Mouse (Mus musculus) CD4-positive, CD25-positive, alpha-beta regulatory T cell, adult 9 weeks (primary cell): Measurements from ENCODE around the gene Cyb5r3. TPM values are rescaled to one million over a fixed set of nuclear protein-coding genes. Genes with fewer than 3 reads are reported as not detected.

Experiments used
- polyA plus RNA-seq: library from polyadenylated mRNA; unstranded; fragments of 100-300 nt; shearing (Covaris generic); gene quantifications from one replicate; pipeline ENCODE4 v1.2.1, GENCODE M21; 2017

Gene Cyb5r3
- polyA plus RNA-seq = 115 TPM

DNA sequence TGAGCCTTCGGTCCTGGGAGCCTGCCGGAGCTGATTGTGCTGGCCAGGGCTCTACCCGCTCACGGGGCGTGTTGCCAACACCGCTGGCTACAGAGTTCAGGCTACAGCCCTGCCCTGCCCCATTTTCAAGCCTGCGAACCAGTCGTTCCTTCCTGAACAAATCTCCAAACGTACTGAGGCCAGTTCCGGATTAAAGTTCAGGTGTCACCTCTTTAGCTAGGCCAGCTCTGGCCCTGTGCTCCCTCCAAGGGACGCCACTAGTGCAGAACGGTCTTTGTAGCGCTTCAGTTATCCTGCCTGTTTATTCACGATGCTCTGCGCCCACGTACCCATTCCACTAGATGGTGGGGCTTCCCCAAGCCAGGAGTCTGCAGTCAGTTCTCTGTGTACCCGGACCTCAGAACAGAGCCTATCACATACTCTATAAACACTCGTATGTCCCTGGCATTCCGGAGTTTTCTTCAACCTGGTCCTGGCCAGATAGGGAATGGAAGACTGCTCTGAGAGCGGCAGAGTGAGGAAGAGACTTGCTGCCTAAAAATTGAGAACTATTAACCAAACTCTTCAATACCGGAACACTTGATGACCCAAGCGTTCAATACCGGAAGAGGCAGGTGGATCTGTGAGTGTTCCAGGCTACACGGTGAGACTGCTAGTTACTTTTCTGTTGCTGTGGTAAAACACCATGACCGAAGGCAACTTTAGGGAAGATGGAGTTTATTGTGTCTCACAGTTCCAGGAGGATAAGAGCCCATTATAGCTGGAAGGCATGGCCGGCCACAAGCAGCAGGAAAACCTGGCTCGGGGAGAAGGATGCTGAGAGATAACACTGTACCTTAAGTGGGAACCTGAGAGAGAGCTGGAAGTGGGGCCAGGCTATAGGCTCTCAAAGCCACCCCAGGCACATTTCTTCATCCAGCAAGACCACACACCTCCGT, at the start of gene Cyb5r3:
TSS of gene Cyb5r3 (minus strand) at position 101 of the 938 bp plus-strand sequence.

DNA sequence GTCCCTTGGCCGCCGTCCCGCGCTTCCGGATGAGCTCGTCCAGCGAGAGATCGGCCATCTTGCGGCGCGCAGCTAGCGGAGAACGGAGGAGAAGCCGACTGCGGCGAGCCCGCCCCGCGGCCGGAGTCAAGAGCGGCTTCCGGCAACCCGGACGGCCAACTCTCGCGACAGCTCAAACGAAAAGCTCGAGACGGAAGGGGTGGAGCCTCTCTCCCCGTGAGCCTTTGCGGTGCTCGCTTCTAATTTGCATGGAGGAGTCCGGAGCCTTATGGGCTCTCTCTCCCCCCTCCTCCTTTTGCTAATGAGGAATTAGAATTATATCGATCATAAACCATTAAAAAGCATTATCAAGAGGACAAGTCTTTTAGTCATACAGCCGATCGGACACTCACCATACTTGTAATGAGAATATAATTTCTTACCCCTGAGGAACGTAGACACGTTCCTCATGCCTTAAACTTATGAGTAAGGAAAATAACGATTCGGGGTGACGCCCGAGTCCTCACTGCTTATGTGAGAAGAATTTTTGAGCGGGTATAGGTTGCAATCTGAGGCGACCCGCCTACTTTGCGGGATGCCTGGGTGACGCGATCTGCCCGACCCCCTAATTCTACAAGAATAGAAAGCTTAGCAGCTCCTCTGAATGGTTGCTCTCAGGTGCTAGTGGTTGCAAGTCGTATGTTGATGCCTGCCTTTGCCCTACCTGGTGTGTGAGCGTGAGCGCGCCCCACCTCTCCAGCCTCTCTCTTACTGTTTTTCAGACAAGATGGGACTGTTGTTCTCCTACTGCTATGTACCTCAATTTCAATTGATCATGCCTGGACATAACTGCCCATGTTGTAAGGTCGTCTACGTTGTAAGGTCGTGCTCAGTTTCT, 23.0 kb downstream of the Cyb5r3 start, which contains the start of gene Poldip3:
TSS of gene Poldip3 (minus strand) at position 189 of the 877 bp plus-strand sequence.

DNA sequence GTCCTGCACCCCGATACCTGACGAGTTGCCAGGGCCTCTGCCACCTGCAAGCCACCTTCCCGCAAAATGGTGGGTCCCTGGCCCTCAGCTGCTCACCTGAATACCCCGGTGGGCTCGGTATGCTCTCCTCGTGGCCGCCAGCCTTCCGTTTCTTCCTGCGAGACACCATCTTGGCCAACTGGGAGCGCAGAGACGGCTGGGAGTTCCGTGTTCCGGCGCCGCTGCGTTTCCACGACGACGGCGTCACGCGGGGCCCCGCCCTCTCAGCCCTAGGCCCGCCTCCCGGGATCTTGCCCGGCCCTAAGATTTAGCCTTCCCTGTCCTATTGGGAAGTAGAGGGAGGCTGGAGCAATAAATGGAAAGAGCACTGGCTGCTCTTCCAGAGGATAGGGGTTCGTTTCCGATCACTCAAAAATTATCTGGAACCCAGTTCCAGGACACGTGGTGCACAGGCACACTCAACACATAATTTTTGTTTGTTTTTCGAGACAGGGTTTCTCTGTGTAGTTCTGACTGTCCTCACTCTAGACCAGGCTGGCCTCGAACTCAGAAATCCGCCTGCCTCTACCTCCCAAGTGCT, 49.7 kb downstream of the Cyb5r3 start, which contains the start of gene Rrp7a:
TSS of gene Rrp7a (minus strand) at position 236 of the 580 bp plus-strand sequence.

Other genes starting within 250 kb of the Cyb5r3 start
- gene Tcf20, start 184.7 kb downstream of the Cyb5r3 start, polyA plus RNA-seq = 6.8 TPM
- gene Nfam1, start 139.3 kb downstream of the Cyb5r3 start, polyA plus RNA-seq = 1.6 TPM
- gene Serhl, start 83.1 kb downstream of the Cyb5r3 start, polyA plus RNA-seq = 86.8 TPM
- 103 TPM for gene Rrp7a, start 49.8 kb downstream of the Cyb5r3 start, polyA plus RNA-seq
- 169 TPM for gene Poldip3, start 23.2 kb downstream of the Cyb5r3 start, polyA plus RNA-seq
- not detected for gene A4galt, start 79.2 kb upstream of the Cyb5r3 start, polyA plus RNA-seq
- 15.5 TPM for gene Arfgap3, start 177.7 kb upstream of the Cyb5r3 start, polyA plus RNA-seq